Mouse (Mus musculus) limb, embryonic 11.5 days (tissue): ENCODE results near the gene Lrrc3c. TPM values are rescaled to one million over a fixed set of nuclear protein-coding genes. Genes with fewer than 3 reads are reported as not detected.

ENCODE experiments used
- ATAC-seq: fragments of 200-750 bp; cut with Nextera tagmentation; 2 replicates; pipeline ENCODE4 v1.8.0; 2017; ENCODE audit warnings: low read depth; ENCODE audit not compliant: insufficient number of reproducible peaks, low FRiP score, low TSS enrichment
- DNase-seq: peaks from one replicate; pipeline ENCODE4 v3.0.0-alpha.2; 2015; ENCODE audit warnings: low spot score
- H3K27ac ChIP-seq: fragments of 300-500 bp; sonication (generic); replicated peaks from 2 replicates; pipeline ENCODE4 v1.5.1; 2014; ENCODE audit warnings: low read depth, mild to moderate bottlenecking, low read length
- H3K27me3 ChIP-seq: fragments of 300-500 bp; sonication (generic); 2 replicates; pipeline ENCODE4 v1.6.1; 2014; ENCODE audit warnings: mild to moderate bottlenecking, low read length, mixed read lengths; ENCODE audit not compliant: control insufficient read depth, insufficient read depth
- H3K36me3 ChIP-seq: fragments of 300-500 bp; sonication (generic); 2 replicates; pipeline ENCODE4 v1.6.1; 2014; ENCODE audit warnings: mild to moderate bottlenecking, low read length, moderate library complexity, mixed read lengths; ENCODE audit not compliant: control insufficient read depth, insufficient read depth
- H3K4me1 ChIP-seq: fragments of 300-500 bp; sonication (generic); 2 replicates; pipeline ENCODE4 v1.6.1; 2014; ENCODE audit warnings: low read length, mixed read lengths; ENCODE audit not compliant: control insufficient read depth, insufficient read depth
- H3K4me2 ChIP-seq: fragments of 300-500 bp; sonication (generic); 2 replicates; pipeline ENCODE4 v1.6.1; 2014; ENCODE audit warnings: low read depth, mild to moderate bottlenecking, moderate library complexity; ENCODE audit not compliant: severe bottlenecking
- H3K4me3 ChIP-seq: fragments of 300-500 bp; sonication (generic); 2 replicates; pipeline ENCODE4 v1.5.1; 2014; ENCODE audit warnings: low read depth, low read length
- H3K9ac ChIP-seq: fragments of 300-500 bp; sonication (generic); 2 replicates; pipeline ENCODE4 v1.6.1; 2014; ENCODE audit warnings: mild to moderate bottlenecking, low read length
- H3K9me3 ChIP-seq: fragments of 300-500 bp; sonication (generic); 2 replicates; pipeline ENCODE4 v1.6.1; 2016; ENCODE audit warnings: low read length; ENCODE audit not compliant: control insufficient read depth
- WGBS: fragments of 180-500 bp; shearing (Covaris S2); extraction: QIAGEN DNeasy Blood & Tissue Kit; methylation state at CpG from one replicate; pipeline ENCODE4 v1.1.7; 2014; 5-methylcytosine and 5-hydroxymethylcytosine counted together
- polyA plus RNA-seq: library from polyadenylated mRNA; unstranded; fragments of >200 nt; fragmentation: Nextera tagmentation; extraction: Ambion mirVana; gene quantifications from 2 replicates; pipeline ENCODE4 v1.2.1, GENCODE M21; 2014

Lrrc3c gene
- polyA plus RNA-seq, result not detected in 2 replicates

GRCm38 (mm10) chr11:98597991-98598390, at the start of gene Lrrc3c:
TSS of gene Lrrc3c (plus strand) at chr11:98598291.
- Histone ChIP-seq H3K36me3 (no peaks in the 10 kb centered on the region), H3K4me3 (no peak within 1 kb of the TSS), H3K4me1 (peaks cover 2% of the 10 kb centered on the region; the same call in 1 of the 2 replicates), H3K4me2 (no peak within 1 kb of the TSS), H3K27ac (no peak within 1 kb of the TSS), H3K9ac (0 out of 2 replicates have a peak within 1 kb of the TSS, but pooled peaks have one; percentile 2), H3K27me3 (peaks cover 10% of the 10 kb centered on the region), H3K9me3 (no peaks in the 10 kb centered on the region)
- no peak for ATAC-seq
- no peak for DNase-seq
- WGBS, result 88% methylated on average over 8 of the region's 8 CpGs

- Histone ChIP-seq H3K27ac (no peak overlapping the region), H3K4me2 (no peak overlapping the region), H3K4me1 (peaks cover 5% of the 10 kb centered on the region; the same call in 1 of the 2 replicates), H3K27me3 (peaks cover 23% of the 10 kb centered on the region), H3K9ac (no peak overlapping the region), H3K4me3 (no peak overlapping the region), H3K9me3 (no peaks in the 10 kb centered on the region), H3K36me3 (no peaks in the 10 kb centered on the region)
- DNase-seq (no peak), ATAC-seq (no peak)
- 65% methylated on average over 4 of the region's 4 CpGs for WGBS
Observed at GRCm38 (mm10) chr11:98549363-98549762, 48.7 kb upstream of the Lrrc3c start.

- Histone ChIP-seq H3K9ac (peak overlapping the region; percentile 56; the same call in 1 of the 2 replicates), H3K36me3 (no peaks in the 10 kb centered on the region), H3K27ac (no peak overlapping the region), H3K9me3 (no peaks in the 10 kb centered on the region), H3K4me3 (peak overlapping the region; percentile 57), H3K4me1 (peaks cover 2% of the 10 kb centered on the region; the same call in 1 of the 2 replicates), H3K4me2 (peak overlapping the region; percentile 38), H3K27me3 (peaks cover 22% of the 10 kb centered on the region)
- WGBS, result 15% methylated on average over 20 of the region's 20 CpGs
- DNase-seq, result no peak
- no peak for ATAC-seq
Observed at GRCm38 (mm10) chr11:98550311-98550974, 47.6 kb upstream of the Lrrc3c start.

GRCm38 (mm10) chr11:98550975-98551828, 46.9 kb upstream of the Lrrc3c start, which contains the start of gene Zpbp2:
TSS of gene Zpbp2 (plus strand) at chr11:98551097.
- H3K27me3 ChIP-seq, result peaks cover 15% of the 10 kb centered on the region
- peak within 1 kb of the TSS; percentile 56 for H3K9ac ChIP-seq
- H3K9me3 ChIP-seq, result no peaks in the 10 kb centered on the region
- no peaks in the 10 kb centered on the region for H3K36me3 ChIP-seq
- ATAC-seq (peak; percentile 93), DNase-seq (peak; percentile 94)
- H3K4me1 ChIP-seq, result no peaks in the 10 kb centered on the region
- peak within 1 kb of the TSS; percentile 57 for H3K4me3 ChIP-seq
- H3K27ac ChIP-seq, result no peak within 1 kb of the TSS
- under 1% methylated on average over 51 of the region's 51 CpGs for WGBS
- peak within 1 kb of the TSS; percentile 38 for H3K4me2 ChIP-seq

GRCm38 (mm10) chr11:98553966-98554365, 44.1 kb upstream of the Lrrc3c start:
- H3K9me3 ChIP-seq, result no peaks in the 10 kb centered on the region
- 0 out of 2 replicates have a peak, but pooled peaks cover 3% of the 10 kb centered on the region for H3K27me3 ChIP-seq
- H3K4me3 ChIP-seq, result no peak overlapping the region
- no peaks in the 10 kb centered on the region for H3K4me1 ChIP-seq
- no peaks in the 10 kb centered on the region for H3K36me3 ChIP-seq
- 90% methylated on average over 4 of the region's 4 CpGs for WGBS
- no peak overlapping the region for H3K4me2 ChIP-seq
- no peak overlapping the region for H3K9ac ChIP-seq
- H3K27ac ChIP-seq, result no peak overlapping the region
- no peak for ATAC-seq
- no peak for DNase-seq

- Histone ChIP-seq H3K27me3 (0 out of 2 replicates have a peak, but pooled peaks cover under 1% of the 10 kb centered on the region), H3K36me3 (no peaks in the 10 kb centered on the region), H3K9me3 (no peaks in the 10 kb centered on the region), H3K27ac (no peak overlapping the region), H3K4me3 (no peak overlapping the region), H3K9ac (no peak overlapping the region), H3K4me1 (no peaks in the 10 kb centered on the region), H3K4me2 (no peak overlapping the region)
- DNase-seq, result no peak
- WGBS, result 72% methylated on average over 12 of the region's 12 CpGs
- no peak for ATAC-seq
Observed at GRCm38 (mm10) chr11:98555124-98555700, 42.9 kb upstream of the Lrrc3c start.

- no peak overlapping the region for H3K27ac ChIP-seq
- WGBS, result 17% methylated on average over 7 of the region's 7 CpGs
- H3K9ac ChIP-seq, result no peak overlapping the region
- no peaks in the 10 kb centered on the region for H3K9me3 ChIP-seq
- no peak for DNase-seq
- no peaks in the 10 kb centered on the region for H3K4me1 ChIP-seq
- H3K36me3 ChIP-seq, result no peaks in the 10 kb centered on the region
- H3K4me2 ChIP-seq, result no peak overlapping the region
- no peak for ATAC-seq
- H3K27me3 ChIP-seq, result no peaks in the 10 kb centered on the region
- no peak overlapping the region for H3K4me3 ChIP-seq
Observed at GRCm38 (mm10) chr11:98560942-98561341, 37.1 kb upstream of the Lrrc3c start.

- Histone ChIP-seq H3K36me3 (no peaks in the 10 kb centered on the region), H3K27me3 (no peaks in the 10 kb centered on the region), H3K9me3 (no peaks in the 10 kb centered on the region), H3K4me2 (no peak overlapping the region), H3K4me3 (no peak overlapping the region), H3K27ac (no peak overlapping the region), H3K4me1 (no peaks in the 10 kb centered on the region), H3K9ac (no peak overlapping the region)
- ATAC-seq (no peak), DNase-seq (no peak)
- WGBS, result 86% methylated on average over 3 of the region's 3 CpGs
Observed at GRCm38 (mm10) chr11:98563025-98563424, 35.1 kb upstream of the Lrrc3c start.
